Mouse (Mus musculus) brain, embryonic 14.5 days (tissue): ENCODE results near the gene Mgll.

Source experiments
- CTCF ChIP-seq: fragments of 200-500 bp; IDR thresholded peaks from 2 replicates; pipeline ENCODE4 v1.5.1; 2012; ENCODE audit warnings: inconsistent platforms, mild to moderate bottlenecking, moderate library complexity, borderline replicate concordance; ENCODE audit not compliant: insufficient read depth, insufficient read length; ENCODE audit errors: extremely low read depth
- POLR2A ChIP-seq: fragments of 200-500 bp; IDR thresholded peaks from 2 replicates; pipeline ENCODE4 v1.6.1; 2012; ENCODE audit warnings: mild to moderate bottlenecking, inconsistent platforms, borderline replicate concordance; ENCODE audit not compliant: poor library complexity, insufficient read depth, insufficient read length, severe bottlenecking; ENCODE audit errors: extremely low read depth

DNA sequence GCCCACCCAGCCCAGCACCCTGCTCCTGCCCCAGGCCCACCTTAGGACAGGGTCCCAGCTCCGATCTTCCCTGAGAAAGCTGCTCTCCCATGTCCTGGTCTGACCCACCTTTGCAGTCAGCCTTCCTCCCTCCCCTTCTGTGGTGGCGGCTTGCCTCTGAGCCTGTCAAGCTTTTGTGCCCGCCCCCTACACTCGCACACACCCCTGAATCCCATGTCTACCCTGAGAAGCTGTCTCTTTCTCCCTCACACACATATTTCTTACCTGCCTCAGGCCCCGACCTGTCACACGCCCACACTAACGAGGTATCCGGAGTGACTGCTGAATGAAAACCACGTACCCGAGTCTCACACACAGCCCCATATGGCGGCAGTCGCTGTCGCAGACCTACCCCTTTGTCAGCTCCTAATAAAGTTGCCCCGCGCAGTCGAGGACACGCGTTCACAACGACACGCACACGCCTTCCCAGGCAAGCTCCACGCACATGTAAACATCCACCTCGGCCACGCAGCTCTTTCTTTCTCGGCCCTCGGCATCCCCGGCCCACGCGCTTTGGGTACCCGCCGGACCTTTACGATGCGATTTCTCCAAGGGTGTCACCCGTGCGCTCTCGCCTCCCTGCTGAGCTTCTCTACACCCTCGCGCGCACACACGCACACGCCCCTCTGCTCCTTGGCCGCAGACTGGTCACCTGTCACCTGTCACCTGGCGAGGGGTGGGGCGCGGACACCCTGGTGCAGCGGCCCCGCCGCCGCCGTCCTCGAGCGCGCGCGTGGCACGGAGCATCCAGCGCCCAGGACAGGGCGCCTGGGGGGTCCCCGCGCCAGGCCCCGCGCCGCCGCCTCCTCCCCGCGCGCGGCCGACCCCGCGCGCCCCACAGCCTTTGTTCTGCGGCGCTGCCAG lies 150.0 kb downstream of the Mgll start:
- TF ChIP-seq POLR2A (no peak), CTCF (no peak)
